Mouse (Mus musculus) spleen, adult 2 months (tissue): ENCODE measurements around the gene Map2k1.

Source experiments
- CTCF ChIP-seq: fragments of 200-500 bp; IDR thresholded peaks from 2 replicates; pipeline ENCODE4 v1.5.1; 2011; ENCODE audit warnings: mild to moderate bottlenecking, inconsistent platforms; ENCODE audit not compliant: insufficient read depth, insufficient read length, insufficient replicate concordance; ENCODE audit errors: extremely low read depth
- POLR2A ChIP-seq: fragments of 200-500 bp; IDR thresholded peaks from 2 replicates; pipeline ENCODE4 v1.6.1; 2011; ENCODE audit warnings: low read depth, low read length, inconsistent platforms

GRCm38 (mm10) chr9:64267231-64267630 is 13.8 kb upstream of the Map2k1 start:
- no peak for TF ChIP-seq POLR2A
- TF ChIP-seq CTCF, result no peak
